Mouse (Mus musculus) cerebellum, adult 2 months (tissue): ENCODE measurements around the gene Cd6.

Experiments
- CTCF ChIP-seq: fragments of 200-500 bp; IDR thresholded peaks from 2 replicates; pipeline ENCODE4 v1.5.1; 2011; ENCODE audit warnings: low read depth, mild to moderate bottlenecking, control low read depth, low read length, moderate library complexity, borderline replicate concordance; ENCODE audit not compliant: insufficient read depth
- POLR2A ChIP-seq: fragments of 200-500 bp; IDR thresholded peaks from 2 replicates; pipeline ENCODE4 v1.6.1; 2011; ENCODE audit warnings: low read length, control low read depth, borderline replicate concordance; ENCODE audit not compliant: insufficient read depth

GRCm38 (mm10) chr19:10869241-10869885 is 39.5 kb upstream of the Cd6 start:
- no peak for TF ChIP-seq CTCF
- peak; percentile 97 for TF ChIP-seq POLR2A
